ENCODE assay signal across 8 mouse cellular contexts in the genomic region with DNA sequence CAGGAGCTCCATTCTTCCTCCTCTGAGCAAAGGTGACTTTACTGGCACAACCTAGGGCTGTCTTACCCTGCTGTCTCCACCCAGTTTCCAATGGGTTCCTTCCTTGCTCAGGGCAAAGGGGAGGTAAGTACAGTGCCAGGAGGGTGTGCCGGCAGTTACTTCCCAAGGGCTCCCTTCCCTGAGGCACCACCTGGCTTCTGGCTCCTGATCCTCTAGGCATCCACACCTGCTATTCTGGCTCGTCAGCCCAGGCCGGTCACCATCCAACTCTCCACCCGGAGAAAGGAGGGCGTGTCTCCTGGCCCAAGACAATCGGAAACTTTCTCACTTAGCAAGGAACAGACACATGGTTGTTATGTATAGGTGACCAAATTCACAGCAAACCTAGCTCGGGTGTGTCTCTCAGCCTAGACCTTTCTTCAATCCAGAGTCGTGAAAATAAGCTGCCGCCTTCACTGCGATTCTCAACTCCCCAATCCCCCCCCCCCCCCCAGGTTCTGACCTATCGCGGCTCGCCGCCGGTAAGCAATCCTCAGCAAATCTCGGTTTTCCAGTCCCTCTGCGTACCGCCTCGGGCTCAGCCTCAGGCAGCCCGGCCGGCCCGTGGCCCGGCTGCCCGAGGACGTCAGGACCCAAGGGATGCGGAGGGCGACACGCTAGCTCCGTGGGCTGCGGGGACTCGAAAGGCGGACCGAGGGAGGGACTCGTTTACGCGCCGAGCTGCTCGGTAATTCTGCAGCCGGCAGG. TPM values are rescaled to one million over a fixed set of nuclear protein-coding genes. Genes with fewer than 3 reads are reported as not detected.
DNase-seq lines count a peak whose midpoint lies in the region; ATAC-seq and TF ChIP-seq lines count a peak whose summit lies in the region.

No protein-coding gene starts in this region.

- H3K36me3 ChIP-seq in heart, embryonic 14.5 days (ENCODE audit: control insufficient read depth, insufficient read depth, low read length), result peaks cover 6% of the 10 kb centered on the region; the same call in 1 of the 2 replicates
- H3K36me3 ChIP-seq in midbrain, embryonic 15.5 days (replicated peaks), result no peaks in the 10 kb centered on the region

- intact Hi-C loops in gastrocnemius, adult 2 months (cut with DNase I), result no loop called here

- TF ChIP-seq CTCF in gastrocnemius, adult 2 months (IDR thresholded peaks at IDR 0.05), result no peak

- peak; percentile 64 for DNase-seq in gastrocnemius, adult 2 months
- DNase-seq in gastrocnemius, postnatal 4 days (ENCODE audit: low spot score in 2 of 2), result no peak
- peak; percentile 74 to 83 for DNase-seq in kidney, postnatal 36 days
- no peak for DNase-seq in thymus, adult 18-20 months
- no peak for DNase-seq in spleen, postnatal 10 days (ENCODE audit: low spot score in 2 of 2)

- ATAC-seq in heart, embryonic 14.5 days (ENCODE audit: insufficient number of reproducible peaks, insufficient read depth, low FRiP score, low read depth), result peak; percentile 10
- ATAC-seq in midbrain, embryonic 15.5 days (replicated peaks), result peak; percentile 51

- no peaks in the 10 kb centered on the region for H3K27me3 ChIP-seq in heart, embryonic 14.5 days (ENCODE audit: control insufficient read depth, insufficient read depth, low read length)
- no peaks in the 10 kb centered on the region for H3K27me3 ChIP-seq in midbrain, embryonic 15.5 days (replicated peaks)

- H3K27ac ChIP-seq in gastrocnemius, adult 2 months, result peak overlapping the region; percentile 97
- H3K27ac ChIP-seq in brown adipose tissue, adult 24 weeks (replicated peaks; ENCODE audit: low read depth, low read length), result peak overlapping the region; percentile 62
- H3K27ac ChIP-seq in heart, embryonic 14.5 days (replicated peaks in 1 of 2; ENCODE audit: control insufficient read depth in 1 of 2, insufficient read depth in 1 of 2, low read depth in 2 of 2, low read length in 2 of 2), result peak overlapping the region; percentile 76 to 93
- H3K27ac ChIP-seq in midbrain, embryonic 15.5 days, result peak overlapping the region; percentile 81

- peak overlapping the region; percentile 93 for H3K4me3 ChIP-seq in gastrocnemius, adult 2 months
- H3K4me3 ChIP-seq in brown adipose tissue, adult 24 weeks (ENCODE audit: insufficient read depth, low read depth, low read length), result peak overlapping the region; percentile 67
- peak overlapping the region; percentile 61 to 89 for H3K4me3 ChIP-seq in heart, embryonic 14.5 days (ENCODE audit: control insufficient read depth in 1 of 2, insufficient read depth in 1 of 2, low read depth in 1 of 2, low read length in 2 of 2)
- H3K4me3 ChIP-seq in midbrain, embryonic 15.5 days, result peak overlapping the region; percentile 77

- H3K4me1 ChIP-seq in brown adipose tissue, adult 24 weeks (ENCODE audit: control insufficient read depth, insufficient read depth, insufficient read length, low read length), result peaks cover 77% of the 10 kb centered on the region
- peaks cover 80 to 92% of the 10 kb centered on the region in 2 experiments for H3K4me1 ChIP-seq in heart, embryonic 14.5 days (ENCODE audit: control insufficient read depth in 2 of 2, insufficient read depth in 2 of 2, low read length in 2 of 2)
- H3K4me1 ChIP-seq in midbrain, embryonic 15.5 days, result peaks cover 87% of the 10 kb centered on the region

- H3K4me2 ChIP-seq in heart, embryonic 14.5 days (ENCODE audit: low read length), result peak overlapping the region; percentile 71
- peak overlapping the region; percentile 72 for H3K4me2 ChIP-seq in midbrain, embryonic 15.5 days

- under 1% methylated on average over 38 of the region's 39 CpGs for WGBS in heart, embryonic 14.5 days
- WGBS in midbrain, embryonic 15.5 days, result under 1% methylated on average over 39 of the region's 39 CpGs

- peak overlapping the region; percentile 96 for H3K9ac ChIP-seq in heart, embryonic 14.5 days (ENCODE audit: low read length)
- peak overlapping the region; percentile 84 for H3K9ac ChIP-seq in midbrain, embryonic 15.5 days

- no peaks in the 10 kb centered on the region for H3K9me3 ChIP-seq in heart, embryonic 14.5 days (ENCODE audit: control insufficient read depth, low read length)
- no peaks in the 10 kb centered on the region for H3K9me3 ChIP-seq in midbrain, embryonic 15.5 days

RNA-seq across cellular contexts. Expression of gene Bcar1, which starts 12.2 kb away (rescaled TPM):
- 10 to 100 TPM; 10.8 to 12.6 TPM for total RNA-seq in gastrocnemius, adult 2 months (2021)
- 10 to 100 TPM; 35.1 to 36.5 TPM for total RNA-seq in gastrocnemius, postnatal 4 days (2021)
- 6.5 and 8.7 TPM in 2 replicates for polyA plus RNA-seq in brown adipose tissue, adult 24 weeks (2012; ENCODE audit: insufficient read depth, insufficient read length, missing spikeins)
- 49.5 and 50.8 TPM in 2 replicates for polyA plus RNA-seq in heart, embryonic 14.5 days (2014; fragmentation: Nextera tagmentation; extraction: Ambion mirVana)
- polyA plus RNA-seq in midbrain, embryonic 15.5 days (2015; fragmentation: Nextera tagmentation; extraction: Ambion mirVana), result 51.9 and 55.8 TPM in 2 replicates

RNA-seq across cellular contexts. Expression of gene Ctrb1, which starts 40.6 kb away (rescaled TPM):
- total RNA-seq in gastrocnemius, adult 2 months (2021), result not detected
- under 1 TPM in 1 of 2 experiments, not detected in 1; 0.32 TPM for total RNA-seq in gastrocnemius, postnatal 4 days (2021)
- polyA plus RNA-seq in brown adipose tissue, adult 24 weeks (2012; ENCODE audit: insufficient read depth, insufficient read length, missing spikeins), result not detected in 2 replicates
- not detected in 2 replicates for polyA plus RNA-seq in heart, embryonic 14.5 days (2014; fragmentation: Nextera tagmentation; extraction: Ambion mirVana)
- 2.5 TPM in 1 of 2 replicates, not detected in the other for polyA plus RNA-seq in midbrain, embryonic 15.5 days (2015; fragmentation: Nextera tagmentation; extraction: Ambion mirVana)

Comparison
In these comparisons a context has a peak if more than half of its experiments do, and no peak if none do; other contexts are left out.
1. DNase-seq: peak in gastrocnemius, adult 2 months (single experiment) and kidney, postnatal 36 days (2 of 2); none in gastrocnemius, postnatal 4 days (0 of 2), thymus, adult 18-20 months (0 of 2) and spleen, postnatal 10 days (0 of 2).
2. Peak in every context shown above with its lines, with median percentiles within 50 percentile points of each other: H3K27ac ChIP-seq and H3K4me3 ChIP-seq.